Mouse (Mus musculus) thymus, adult 2 months (tissue): Measurements from ENCODE around the gene Olfr183. TPM values are rescaled to one million over a fixed set of nuclear protein-coding genes. Genes with fewer than 3 reads are reported as not detected.

Experiments used
- DNase-seq: peaks from one replicate; pipeline ENCODE4 v3.0.0; 2021
- H3K27ac ChIP-seq: fragments of 200-500 bp; 2 replicates; pipeline ENCODE4 v1.5.1; 2012; ENCODE audit warnings: low read length, control low read depth; ENCODE audit not compliant: control insufficient read depth, insufficient read depth
- H3K27me3 ChIP-seq: fragments of 200-500 bp; 2 replicates; pipeline ENCODE4 v1.6.1; 2012; ENCODE audit warnings: mild to moderate bottlenecking, low read length, moderate library complexity, mixed read lengths; ENCODE audit not compliant: control insufficient read depth, insufficient read depth
- H3K36me3 ChIP-seq: fragments of 200-500 bp; 2 replicates; pipeline ENCODE4 v1.6.1; 2012; ENCODE audit warnings: mild to moderate bottlenecking, low read length, moderate library complexity; ENCODE audit not compliant: control insufficient read depth, insufficient read depth
- H3K4me1 ChIP-seq: fragments of 200-500 bp; replicated peaks from 2 replicates; pipeline ENCODE4 v1.6.1; 2012; ENCODE audit warnings: low read length; ENCODE audit not compliant: control insufficient read depth, insufficient read depth
- H3K4me3 ChIP-seq: fragments of 200-500 bp; 2 replicates; pipeline ENCODE4 v1.5.1; 2012; ENCODE audit warnings: mild to moderate bottlenecking, low read length, control low read depth, moderate library complexity; ENCODE audit not compliant: control insufficient read depth, insufficient read depth
- CTCF ChIP-seq: fragments of 200-500 bp; IDR thresholded peaks from 2 replicates; pipeline ENCODE4 v1.5.1; 2012; ENCODE audit warnings: mild to moderate bottlenecking, control low read depth, low read length, moderate library complexity, borderline replicate concordance; ENCODE audit not compliant: control insufficient read depth, poor library complexity, insufficient read depth; ENCODE audit errors: extremely low read depth
- POLR2A ChIP-seq: fragments of 200-500 bp; IDR thresholded peaks from 2 replicates; pipeline ENCODE4 v1.6.1; 2012; ENCODE audit warnings: mild to moderate bottlenecking, low read length, control low read depth, moderate library complexity; ENCODE audit not compliant: control insufficient read depth, poor library complexity, insufficient read depth; ENCODE audit errors: extremely low read depth
- WGBS: fragments of 180-500 bp; shearing (Covaris S2); methylation state at CpG from one replicate; pipeline ENCODE4 v1.1.7; 2018; 5-methylcytosine and 5-hydroxymethylcytosine counted together
- polyA plus RNA-seq: library from polyadenylated mRNA; depleted of rRNA; stranded (reverse); fragments of >200 nt; gene quantifications from 2 replicates; pipeline ENCODE4 v1.2.3, GENCODE M21; 2012; rRNA removed

Gene Olfr183
- polyA plus RNA-seq: not detected in 2 replicates

- Histone ChIP-seq H3K27me3 (no peaks in the 10 kb centered on the region), H3K4me1 (no peaks in the 10 kb centered on the region), H3K27ac (no peak within 1 kb of the TSS), H3K36me3 (no peaks in the 10 kb centered on the region), H3K4me3 (no peak within 1 kb of the TSS)
- TF ChIP-seq POLR2A: no peak
- TF ChIP-seq CTCF: no peak
- WGBS: 80% methylated on average over 2 of the region's 2 CpGs
- no peak for DNase-seq
Observed at GRCm38 (mm10) chr16:58995057-58995456, at the start of gene Olfr183. Gene Olfr183 (plus strand): TSS chr16:58995357.

GRCm38 (mm10) chr16:59007146-59007545, 12.0 kb downstream of the Olfr183 start:
- DNase-seq: no peak
- no peak for TF ChIP-seq CTCF
- no peak for TF ChIP-seq POLR2A
- Histone ChIP-seq H3K27me3 (no peaks in the 10 kb centered on the region), H3K4me3 (no peak overlapping the region), H3K27ac (no peak overlapping the region), H3K4me1 (no peaks in the 10 kb centered on the region), H3K36me3 (no peaks in the 10 kb centered on the region)

- Histone ChIP-seq H3K36me3 (no peaks in the 10 kb centered on the region), H3K4me1 (no peaks in the 10 kb centered on the region), H3K27me3 (no peaks in the 10 kb centered on the region), H3K4me3 (no peak overlapping the region), H3K27ac (no peak overlapping the region)
- DNase-seq: no peak
- WGBS: 62% methylated on average over 2 of the region's 2 CpGs
- TF ChIP-seq CTCF: no peak
- no peak for TF ChIP-seq POLR2A
Observed at GRCm38 (mm10) chr16:59013357-59014018, 18.3 kb downstream of the Olfr183 start.

- DNase-seq: no peak
- Histone ChIP-seq H3K4me1 (no peaks in the 10 kb centered on the region), H3K36me3 (no peaks in the 10 kb centered on the region), H3K4me3 (no peak within 1 kb of the TSS), H3K27me3 (no peaks in the 10 kb centered on the region), H3K27ac (no peak within 1 kb of the TSS)
- WGBS: 95% methylated on average over 4 of the region's 4 CpGs
- TF ChIP-seq CTCF: no peak
- TF ChIP-seq POLR2A: no peak
Observed at GRCm38 (mm10) chr16:59030191-59030590, 35.0 kb downstream of the Olfr183 start, which contains the start of gene Olfr186. Gene Olfr186 (minus strand): TSS chr16:59030291.

GRCm38 (mm10) chr16:59039710-59040109, 44.6 kb downstream of the Olfr183 start, which contains the start of gene Olfr187:
Gene Olfr187 (minus strand): TSS chr16:59039767.
- Histone ChIP-seq H3K27me3 (no peaks in the 10 kb centered on the region), H3K36me3 (no peaks in the 10 kb centered on the region), H3K27ac (no peak within 1 kb of the TSS), H3K4me3 (no peak within 1 kb of the TSS), H3K4me1 (no peaks in the 10 kb centered on the region)
- TF ChIP-seq CTCF: no peak
- no peak for TF ChIP-seq POLR2A
- no peak for DNase-seq
- WGBS: 95% methylated on average over 7 of the region's 7 CpGs

- H3K4me3 ChIP-seq: no peak overlapping the region
- 73% methylated on average over 3 of the region's 3 CpGs for WGBS
- H3K27ac ChIP-seq: no peak overlapping the region
- DNase-seq: no peak
- no peak for TF ChIP-seq POLR2A
- H3K27me3 ChIP-seq: no peaks in the 10 kb centered on the region
- H3K36me3 ChIP-seq: no peaks in the 10 kb centered on the region
- no peaks in the 10 kb centered on the region for H3K4me1 ChIP-seq
Observed at GRCm38 (mm10) chr16:59045835-59046234, 50.7 kb downstream of the Olfr183 start.

- no peak for TF ChIP-seq CTCF
- no peak for TF ChIP-seq POLR2A
- Histone ChIP-seq H3K4me1 (no peaks in the 10 kb centered on the region), H3K27me3 (no peaks in the 10 kb centered on the region), H3K4me3 (no peak overlapping the region), H3K27ac (no peak overlapping the region), H3K36me3 (no peaks in the 10 kb centered on the region)
- 73% methylated on average over 4 of the region's 4 CpGs for WGBS
- DNase-seq: no peak
Observed at GRCm38 (mm10) chr16:59047579-59047978, 52.4 kb downstream of the Olfr183 start.
